Mouse (Mus musculus): ENCODE measurements around the gene Pde4d. TPM values are rescaled to one million over a fixed set of nuclear protein-coding genes. Genes with fewer than 3 reads are reported as not detected.

Gene Pde4d
- polyA plus RNA-seq, 1 experiment from 2014 or later: 19.0 TPM

- Histone ChIP-seq H3K9me3 (ENCODE audit: control insufficient read depth, low read length) (no peaks in the 10 kb centered on the region), H3K4me3 (ENCODE audit: low read depth, low read length) (no peak overlapping the region), H3K27me3 (replicated peaks; ENCODE audit: control insufficient read depth, insufficient read depth, low read length) (no peaks in the 10 kb centered on the region), H3K9ac (ENCODE audit: low read depth, low read length) (no peak overlapping the region), H3K4me1 (replicated peaks; ENCODE audit: control insufficient read depth, insufficient read depth, low read length) (no peaks in the 10 kb centered on the region), H3K36me3 (ENCODE audit: control insufficient read depth, insufficient read depth, low read length) (no peaks in the 10 kb centered on the region), H3K4me2 (no peak overlapping the region), H3K27ac (ENCODE audit: low read depth, low read length) (no peak overlapping the region)
- DNase-seq (ENCODE audit: low spot score): no peak
- 65% methylated on average over 3 of the region's 3 CpGs for WGBS
- no peak for ATAC-seq (replicated peaks; ENCODE audit: low FRiP score)
These were observed 176.4 kb downstream of the Pde4d start for GRCm38 (mm10) chr13:108626166-108626565.

GRCm38 (mm10) chr13:108628501-108628900, 178.8 kb downstream of the Pde4d start:
- H3K27me3 ChIP-seq (replicated peaks; ENCODE audit: control insufficient read depth, insufficient read depth, low read length): no peaks in the 10 kb centered on the region
- H3K9ac ChIP-seq (ENCODE audit: low read depth, low read length): no peak overlapping the region
- H3K4me3 ChIP-seq (ENCODE audit: low read depth, low read length): no peak overlapping the region
- no peaks in the 10 kb centered on the region for H3K4me1 ChIP-seq (replicated peaks; ENCODE audit: control insufficient read depth, insufficient read depth, low read length)
- DNase-seq (ENCODE audit: low spot score): no peak
- no peaks in the 10 kb centered on the region for H3K9me3 ChIP-seq (ENCODE audit: control insufficient read depth, low read length)
- no peak overlapping the region for H3K4me2 ChIP-seq
- H3K36me3 ChIP-seq (ENCODE audit: control insufficient read depth, insufficient read depth, low read length): no peaks in the 10 kb centered on the region
- no peak for ATAC-seq (replicated peaks; ENCODE audit: low FRiP score)
- H3K27ac ChIP-seq (ENCODE audit: low read depth, low read length): no peak overlapping the region
- WGBS: 87% methylated on average over 2 of the region's 2 CpGs

- WGBS: 65% methylated on average over 2 of the region's 2 CpGs
- Histone ChIP-seq H3K36me3 (ENCODE audit: control insufficient read depth, insufficient read depth, low read length) (no peaks in the 10 kb centered on the region), H3K9ac (ENCODE audit: low read depth, low read length) (no peak overlapping the region), H3K4me3 (ENCODE audit: low read depth, low read length) (no peak overlapping the region), H3K4me2 (no peak overlapping the region), H3K27me3 (replicated peaks; ENCODE audit: control insufficient read depth, insufficient read depth, low read length) (no peaks in the 10 kb centered on the region), H3K27ac (ENCODE audit: low read depth, low read length) (no peak overlapping the region), H3K4me1 (replicated peaks; ENCODE audit: control insufficient read depth, insufficient read depth, low read length) (no peaks in the 10 kb centered on the region), H3K9me3 (ENCODE audit: control insufficient read depth, low read length) (no peaks in the 10 kb centered on the region)
- DNase-seq (ENCODE audit: low spot score): no peak
- ATAC-seq (replicated peaks; ENCODE audit: low FRiP score): no peak
These were observed 180.8 kb downstream of the Pde4d start for GRCm38 (mm10) chr13:108630576-108630975.

GRCm38 (mm10) chr13:108631222-108631621, 181.5 kb downstream of the Pde4d start:
- no peaks in the 10 kb centered on the region for H3K4me1 ChIP-seq (replicated peaks; ENCODE audit: control insufficient read depth, insufficient read depth, low read length)
- no peak overlapping the region for H3K4me2 ChIP-seq
- no peak overlapping the region for H3K9ac ChIP-seq (ENCODE audit: low read depth, low read length)
- H3K27me3 ChIP-seq (replicated peaks; ENCODE audit: control insufficient read depth, insufficient read depth, low read length): no peaks in the 10 kb centered on the region
- WGBS: 65% methylated on average over 3 of the region's 3 CpGs
- H3K27ac ChIP-seq (ENCODE audit: low read depth, low read length): no peak overlapping the region
- no peak for DNase-seq (ENCODE audit: low spot score)
- H3K4me3 ChIP-seq (ENCODE audit: low read depth, low read length): no peak overlapping the region
- no peaks in the 10 kb centered on the region for H3K9me3 ChIP-seq (ENCODE audit: control insufficient read depth, low read length)
- no peaks in the 10 kb centered on the region for H3K36me3 ChIP-seq (ENCODE audit: control insufficient read depth, insufficient read depth, low read length)
- ATAC-seq (replicated peaks; ENCODE audit: low FRiP score): no peak

GRCm38 (mm10) chr13:108636526-108636925, 186.8 kb downstream of the Pde4d start:
- 65% methylated on average over 1 of the region's 1 CpGs for WGBS
- no peaks in the 10 kb centered on the region for H3K36me3 ChIP-seq (ENCODE audit: control insufficient read depth, insufficient read depth, low read length)
- no peaks in the 10 kb centered on the region for H3K9me3 ChIP-seq (ENCODE audit: control insufficient read depth, low read length)
- no peak overlapping the region for H3K4me2 ChIP-seq
- H3K9ac ChIP-seq (ENCODE audit: low read depth, low read length): no peak overlapping the region
- H3K4me3 ChIP-seq (ENCODE audit: low read depth, low read length): no peak overlapping the region
- no peaks in the 10 kb centered on the region for H3K4me1 ChIP-seq (replicated peaks; ENCODE audit: control insufficient read depth, insufficient read depth, low read length)
- no peak overlapping the region for H3K27ac ChIP-seq (ENCODE audit: low read depth, low read length)
- DNase-seq (ENCODE audit: low spot score) (no peak), ATAC-seq (replicated peaks; ENCODE audit: low FRiP score) (no peak)
- H3K27me3 ChIP-seq (replicated peaks; ENCODE audit: control insufficient read depth, insufficient read depth, low read length): no peaks in the 10 kb centered on the region

- Histone ChIP-seq H3K4me1 (replicated peaks; ENCODE audit: control insufficient read depth, insufficient read depth, low read length) (no peaks in the 10 kb centered on the region), H3K4me2 (no peak overlapping the region), H3K27ac (ENCODE audit: low read depth, low read length) (no peak overlapping the region), H3K4me3 (ENCODE audit: low read depth, low read length) (no peak overlapping the region), H3K36me3 (ENCODE audit: control insufficient read depth, insufficient read depth, low read length) (no peaks in the 10 kb centered on the region), H3K9me3 (ENCODE audit: control insufficient read depth, low read length) (no peaks in the 10 kb centered on the region), H3K27me3 (replicated peaks; ENCODE audit: control insufficient read depth, insufficient read depth, low read length) (no peaks in the 10 kb centered on the region), H3K9ac (ENCODE audit: low read depth, low read length) (no peak overlapping the region)
- ATAC-seq (replicated peaks; ENCODE audit: low FRiP score) (no peak), DNase-seq (ENCODE audit: low spot score) (no peak)
- 70% methylated on average over 5 of the region's 5 CpGs for WGBS
These were observed 192.5 kb downstream of the Pde4d start for GRCm38 (mm10) chr13:108642259-108642658.

GRCm38 (mm10) chr13:108646801-108647200, 197.1 kb downstream of the Pde4d start:
- ATAC-seq (replicated peaks; ENCODE audit: low FRiP score): peak; percentile 20; the same call in 1 of the 2 replicates
- H3K4me2 ChIP-seq: peak overlapping the region; percentile 45

GRCm38 (mm10) chr13:108647239-108647638, 197.5 kb downstream of the Pde4d start:
- Histone ChIP-seq H3K9me3 (ENCODE audit: control insufficient read depth, low read length) (no peaks in the 10 kb centered on the region), H3K27me3 (replicated peaks; ENCODE audit: control insufficient read depth, insufficient read depth, low read length) (no peaks in the 10 kb centered on the region), H3K36me3 (ENCODE audit: control insufficient read depth, insufficient read depth, low read length) (no peaks in the 10 kb centered on the region), H3K9ac (ENCODE audit: low read depth, low read length) (no peak overlapping the region), H3K4me2 (peak overlapping the region; percentile 45), H3K27ac (ENCODE audit: low read depth, low read length) (no peak overlapping the region), H3K4me3 (ENCODE audit: low read depth, low read length) (no peak overlapping the region), H3K4me1 (replicated peaks; ENCODE audit: control insufficient read depth, insufficient read depth, low read length) (no peaks in the 10 kb centered on the region)
- ATAC-seq (replicated peaks; ENCODE audit: low FRiP score) (peak; percentile 56; the same call in 1 of the 2 replicates), DNase-seq (ENCODE audit: low spot score) (no peak)
- WGBS: 24% methylated on average over 11 of the region's 11 CpGs

More at GRCm38 (mm10) chr13:108646801-108647200, 197.1 kb downstream of the Pde4d start:
- no peaks in the 10 kb centered on the region for H3K9me3 ChIP-seq (ENCODE audit: control insufficient read depth, low read length)
- H3K36me3 ChIP-seq (ENCODE audit: control insufficient read depth, insufficient read depth, low read length): no peaks in the 10 kb centered on the region
- no peak for DNase-seq (ENCODE audit: low spot score)
- no peaks in the 10 kb centered on the region for H3K4me1 ChIP-seq (replicated peaks; ENCODE audit: control insufficient read depth, insufficient read depth, low read length)
- H3K27me3 ChIP-seq (replicated peaks; ENCODE audit: control insufficient read depth, insufficient read depth, low read length): no peaks in the 10 kb centered on the region
- H3K27ac ChIP-seq (ENCODE audit: low read depth, low read length): no peak overlapping the region
- no peak overlapping the region for H3K4me3 ChIP-seq (ENCODE audit: low read depth, low read length)
- H3K9ac ChIP-seq (ENCODE audit: low read depth, low read length): no peak overlapping the region
- WGBS: 49% methylated on average over 6 of the region's 6 CpGs

GRCm38 (mm10) chr13:108654026-108654723, 204.4 kb downstream of the Pde4d start:
- Histone ChIP-seq H3K4me2 (no peak overlapping the region), H3K9me3 (ENCODE audit: control insufficient read depth, low read length) (no peaks in the 10 kb centered on the region), H3K36me3 (ENCODE audit: control insufficient read depth, insufficient read depth, low read length) (no peaks in the 10 kb centered on the region), H3K9ac (ENCODE audit: low read depth, low read length) (no peak overlapping the region), H3K4me3 (ENCODE audit: low read depth, low read length) (no peak overlapping the region), H3K4me1 (replicated peaks; ENCODE audit: control insufficient read depth, insufficient read depth, low read length) (no peaks in the 10 kb centered on the region), H3K27me3 (replicated peaks; ENCODE audit: control insufficient read depth, insufficient read depth, low read length) (no peaks in the 10 kb centered on the region), H3K27ac (ENCODE audit: low read depth, low read length) (no peak overlapping the region)
- 76% methylated on average over 10 of the region's 10 CpGs for WGBS
- no peak for ATAC-seq (replicated peaks; ENCODE audit: low FRiP score)
- DNase-seq (ENCODE audit: low spot score): no peak
